Mouse (Mus musculus) E14TG2a.4 (cell line): Measurements from ENCODE around the gene Plcb4.

Experiments used
- CTCF ChIP-seq: conservative IDR thresholded peaks from 2 replicates; pipeline ENCODE4 v1.5.1; 2014; ENCODE audit warnings: low read length
- NANOG ChIP-seq: IDR thresholded peaks from 2 replicates; pipeline ENCODE4 v1.6.1; 2014; ENCODE audit warnings: borderline replicate concordance, low read length, mixed read lengths
- POU5F1 ChIP-seq: IDR thresholded peaks from 2 replicates; pipeline ENCODE4 v1.6.1; 2014; ENCODE audit warnings: low read length, borderline replicate concordance

DNA sequence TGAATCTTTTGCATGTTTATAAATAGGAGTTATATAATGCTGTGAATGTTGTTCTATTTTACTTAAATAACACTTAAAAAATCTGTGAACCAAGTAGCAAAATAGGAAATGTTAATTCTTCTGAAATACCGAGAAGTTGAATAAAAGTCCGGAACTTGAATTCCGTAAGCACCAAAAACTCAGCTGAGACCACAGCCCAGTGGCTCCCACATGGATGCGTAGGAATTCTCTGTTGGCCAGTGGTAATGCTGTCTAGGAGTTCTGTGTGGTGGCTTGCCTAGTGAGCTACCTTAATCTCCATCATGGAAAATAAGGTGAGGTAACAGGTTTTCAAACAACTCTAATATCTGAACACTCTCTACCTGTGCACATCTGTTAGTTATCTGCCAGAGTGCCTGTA lies 312.1 kb downstream of the Plcb4 start:
- TF ChIP-seq CTCF (no peak), POU5F1 (no peak), NANOG (no peak)
